Mouse (Mus musculus) kidney, adult 2 months (tissue): Measurements from ENCODE around the gene Alg9. TPM values are rescaled to one million over a fixed set of nuclear protein-coding genes. Genes with fewer than 3 reads are reported as not detected.
A peak's percentile ranks its signal among the peaks of the same experiment; 100 is the strongest.

Source experiments
- DNase-seq: peaks from one replicate; pipeline ENCODE4 v3.0.0; 2021
- H3K27ac ChIP-seq: fragments of 200-500 bp; 2 replicates; pipeline ENCODE4 v1.5.1; 2012; ENCODE audit warnings: low read depth, low read length, control low read depth, inconsistent platforms; ENCODE audit not compliant: insufficient read depth
- H3K27me3 ChIP-seq: fragments of 200-500 bp; replicated peaks from 2 replicates; pipeline ENCODE4 v1.6.1; 2012; ENCODE audit warnings: mild to moderate bottlenecking, moderate library complexity, low read length, inconsistent platforms; ENCODE audit not compliant: control insufficient read depth, insufficient read depth
- H3K36me3 ChIP-seq: fragments of 200-500 bp; 2 replicates; pipeline ENCODE4 v1.6.1; 2012; ENCODE audit warnings: mild to moderate bottlenecking, moderate library complexity, low read length, inconsistent platforms; ENCODE audit not compliant: control insufficient read depth, insufficient read depth
- H3K4me1 ChIP-seq: fragments of 200-500 bp; 2 replicates; pipeline ENCODE4 v1.6.1; 2011; ENCODE audit warnings: low read length; ENCODE audit not compliant: control insufficient read depth, insufficient read depth
- H3K4me3 ChIP-seq: fragments of 200-500 bp; 2 replicates; pipeline ENCODE4 v1.5.1; 2011; ENCODE audit warnings: mild to moderate bottlenecking, low read depth, low read length, control low read depth; ENCODE audit not compliant: insufficient read depth
- CTCF ChIP-seq: fragments of 200-500 bp; conservative IDR thresholded peaks from 2 replicates; pipeline ENCODE4 v1.5.1; 2011; ENCODE audit warnings: low read depth, mild to moderate bottlenecking, control low read depth, low read length, moderate library complexity, mixed read lengths; ENCODE audit not compliant: insufficient read depth, insufficient read length
- POLR2A ChIP-seq: fragments of 200-500 bp; IDR thresholded peaks from one replicate; pipeline ENCODE4 v1.6.1; 2011; ENCODE audit warnings: low read depth, low read length, control low read depth
- WGBS: fragments of 180-500 bp; shearing (Covaris S2); methylation state at CpG from one replicate; pipeline ENCODE4 v1.1.7; 2018; 5-methylcytosine and 5-hydroxymethylcytosine counted together
- polyA plus RNA-seq: library from polyadenylated mRNA; depleted of rRNA; stranded (reverse); fragments of >200 nt; gene quantifications from 2 replicates; pipeline ENCODE4 v1.2.3, GENCODE M21; 2012

The Alg9 gene
- polyA plus RNA-seq, 1 experiment: 20.3 TPM

GRCm38 (mm10) chr9:50761520-50762243 is 13.1 kb upstream of the Alg9 start:
- no peaks in the 10 kb centered on the region for H3K4me1 ChIP-seq
- WGBS: 63% methylated on average over 6 of the region's 6 CpGs
- TF ChIP-seq POLR2A (no peak), CTCF (no peak)
- no peak overlapping the region for H3K4me3 ChIP-seq
- DNase-seq: no peak
- H3K27ac ChIP-seq: no peak overlapping the region
- peaks cover 2% of the 10 kb centered on the region for H3K36me3 ChIP-seq
- H3K27me3 ChIP-seq: no peaks in the 10 kb centered on the region

GRCm38 (mm10) chr9:50763331-50763730 is 11.5 kb upstream of the Alg9 start:
- 53% methylated on average over 1 of the region's 1 CpGs for WGBS
- H3K27me3 ChIP-seq: no peaks in the 10 kb centered on the region
- no peak overlapping the region for H3K27ac ChIP-seq
- H3K4me1 ChIP-seq: peaks cover 2% of the 10 kb centered on the region; the same call in 1 of the 2 replicates
- TF ChIP-seq CTCF: peak; percentile 52
- no peak for TF ChIP-seq POLR2A
- H3K36me3 ChIP-seq: peaks cover 2% of the 10 kb centered on the region
- H3K4me3 ChIP-seq: no peak overlapping the region
- DNase-seq: no peak

- no peak for DNase-seq
- H3K36me3 ChIP-seq: peaks cover 2% of the 10 kb centered on the region
- peaks cover 2% of the 10 kb centered on the region; the same call in 1 of the 2 replicates for H3K4me1 ChIP-seq
- WGBS: 4% methylated on average over 17 of the region's 17 CpGs
- no peaks in the 10 kb centered on the region for H3K27me3 ChIP-seq
- no peak for TF ChIP-seq POLR2A
- TF ChIP-seq CTCF: no peak
- H3K27ac ChIP-seq: peak overlapping the region; percentile 84
- H3K4me3 ChIP-seq: peak overlapping the region; percentile 85
Measured at GRCm38 (mm10) chr9:50767531-50768106, 7.2 kb upstream of the Alg9 start.

GRCm38 (mm10) chr9:50768107-50769002 is 6.5 kb upstream of the Alg9 start, which contains the start of gene Fdxacb1:
TSS of gene Fdxacb1 (plus strand) at chr9:50768236.
- WGBS: 2% methylated on average over 59 of the region's 59 CpGs
- Histone ChIP-seq H3K4me1 (peaks cover 2% of the 10 kb centered on the region; the same call in 1 of the 2 replicates), H3K4me3 (peak within 1 kb of the TSS; percentile 85), H3K27me3 (no peaks in the 10 kb centered on the region), H3K36me3 (peaks cover 2% of the 10 kb centered on the region), H3K27ac (peak within 1 kb of the TSS; percentile 84)
- DNase-seq: peak; percentile 99
- TF ChIP-seq CTCF (peak; percentile 58), POLR2A (no peak)

GRCm38 (mm10) chr9:50770011-50770410 is 4.8 kb upstream of the Alg9 start:
- no peak for DNase-seq
- H3K27ac ChIP-seq: no peak overlapping the region
- 82% methylated on average over 2 of the region's 2 CpGs for WGBS

GRCm38 (mm10) chr9:50774026-50774462 is 775 bp upstream of the Alg9 start:
- WGBS: 66% methylated on average over 4 of the region's 4 CpGs
- Histone ChIP-seq H3K36me3 (no peaks in the 10 kb centered on the region), H3K4me3 (no peak overlapping the region), H3K4me1 (peaks cover 16% of the 10 kb centered on the region; the same call in 1 of the 2 replicates), H3K27me3 (no peaks in the 10 kb centered on the region), H3K27ac (no peak overlapping the region)
- TF ChIP-seq CTCF (no peak), POLR2A (no peak)
- DNase-seq: no peak

More at GRCm38 (mm10) chr9:50770011-50770410, 4.8 kb upstream of the Alg9 start:
- TF ChIP-seq CTCF: no peak
- TF ChIP-seq POLR2A: no peak
- Histone ChIP-seq H3K4me3 (no peak overlapping the region), H3K4me1 (peaks cover 9% of the 10 kb centered on the region; the same call in 1 of the 2 replicates), H3K36me3 (no peaks in the 10 kb centered on the region), H3K27me3 (no peaks in the 10 kb centered on the region)
